Comparison of ENCODE assay signal across 18 mouse cellular contexts in genomic region chr5:23578322-23578957, GRCm38 (mm10).
A peak's percentile ranks its signal among the peaks of the same experiment; 100 is the strongest.
DNase-seq lines count a peak whose midpoint lies in the region; ATAC-seq and TF ChIP-seq lines count a peak whose summit lies in the region.
"Had no signal": no experiment of that assay in that cellular context is flagged by ENCODE, and none has a peak within 500 bp of the region (broad histone marks: within the 10 kb centered on the region; RNA-seq: fewer than 3 reads in every experiment).

No protein-coding gene starts in this region.

- peak; percentile 64 for DNase-seq in liver, adult 2 months (ENCODE audit: extremely low read depth, low read depth, low spot score)
- DNase-seq in liver, postnatal 0 days, result no peak
- DNase-seq in hindbrain, embryonic 11.5 days (ENCODE audit: low spot score), result no peak
- no peak for DNase-seq in spleen, postnatal 36 days (ENCODE audit: low spot score in 2 of 2)
- DNase-seq in gastrocnemius, adult 2 months, result no peak
- DNase-seq in adrenal gland, postnatal 10 days, result no peak
- DNase-seq: adrenal gland, postnatal 25 days; heart, postnatal 4 days; kidney, adult 8-10 months; lung, postnatal 10 days; thymus, postnatal 25 days had no signal

- TF ChIP-seq EP300 in liver, postnatal 0 days (IDR thresholded peaks at IDR 0.05; ENCODE audit: low read depth), result no peak

- intact Hi-C loops in gastrocnemius, adult 2 months (cut with DNase I), result no loop called here

- peaks cover 19% of the 10 kb centered on the region for H3K4me1 ChIP-seq in liver, adult 2 months (ENCODE audit: control insufficient read depth, insufficient read depth, low read length)
- peaks cover 14% of the 10 kb centered on the region; the same call in 1 of the 2 replicates for H3K4me1 ChIP-seq in liver, postnatal 0 days (ENCODE audit: insufficient read depth)
- 0 out of 2 replicates have a peak, but pooled peaks cover 3% of the 10 kb centered on the region for H3K4me1 ChIP-seq in hindbrain, embryonic 11.5 days (replicated peaks; ENCODE audit: control insufficient read depth, insufficient read depth, low read length)
- peaks cover 22% of the 10 kb centered on the region for H3K4me1 ChIP-seq in hindbrain, embryonic 15.5 days (replicated peaks)
- peaks cover 35% of the 10 kb centered on the region for H3K4me1 ChIP-seq in midbrain, embryonic 13.5 days (replicated peaks)

- WGBS in liver, adult 2 months, result 89% methylated on average over 4 of the region's 4 CpGs
- 69% methylated on average over 4 of the region's 4 CpGs for WGBS in liver, postnatal 0 days (ENCODE audit: insufficient replicate concordance)
- WGBS in hindbrain, embryonic 11.5 days, result 84% methylated on average over 4 of the region's 4 CpGs
- WGBS in hindbrain, embryonic 15.5 days, result 83% methylated on average over 4 of the region's 4 CpGs
- WGBS in midbrain, embryonic 13.5 days, result 87% methylated on average over 4 of the region's 4 CpGs

- no peaks in the 10 kb centered on the region for H3K9me3 ChIP-seq in liver, postnatal 0 days (ENCODE audit: low read length)
- H3K9me3 ChIP-seq in hindbrain, embryonic 11.5 days (ENCODE audit: control insufficient read depth, low read length), result no peaks in the 10 kb centered on the region; the same call in 1 of the 2 replicates
- H3K9me3 ChIP-seq in hindbrain, embryonic 15.5 days, result no peaks in the 10 kb centered on the region
- no peaks in the 10 kb centered on the region; the same call in 1 of the 2 replicates for H3K9me3 ChIP-seq in midbrain, embryonic 13.5 days
- H3K9me3 ChIP-seq: stomach, embryonic 15.5 days had no signal

- no peak overlapping the region for H3K9ac ChIP-seq in liver, adult 2 months (ENCODE audit: low read depth, low read length)
- no peak overlapping the region for H3K9ac ChIP-seq in liver, postnatal 0 days (replicated peaks)
- no peak overlapping the region for H3K9ac ChIP-seq in hindbrain, embryonic 11.5 days (ENCODE audit: low read depth, low read length)
- no peak overlapping the region for H3K9ac ChIP-seq in hindbrain, embryonic 15.5 days
- H3K9ac ChIP-seq in midbrain, embryonic 13.5 days (replicated peaks), result 0 out of 2 replicates have a peak overlapping the region, but pooled peaks have one; percentile 21
- H3K9ac ChIP-seq: heart, embryonic 13.5 days; limb, embryonic 13.5 days; stomach, embryonic 15.5 days had no signal

- H3K79me2 ChIP-seq in liver, adult 2 months (ENCODE audit: control insufficient read depth, insufficient read depth, low read length), result peaks cover 3% of the 10 kb centered on the region; the same call in 1 of the 2 replicates

- peaks cover 6% of the 10 kb centered on the region; the same call in 1 of the 2 replicates for H3K36me3 ChIP-seq in liver, adult 2 months (ENCODE audit: control insufficient read depth, insufficient read depth, low read length)
- no peaks in the 10 kb centered on the region for H3K36me3 ChIP-seq in liver, postnatal 0 days (replicated peaks; ENCODE audit: insufficient read depth, low read length)
- no peaks in the 10 kb centered on the region for H3K36me3 ChIP-seq in hindbrain, embryonic 11.5 days (ENCODE audit: control insufficient read depth, insufficient read depth, low read length)
- no peaks in the 10 kb centered on the region for H3K36me3 ChIP-seq in hindbrain, embryonic 15.5 days
- H3K36me3 ChIP-seq in midbrain, embryonic 13.5 days, result peaks cover 7% of the 10 kb centered on the region; the same call in 1 of the 2 replicates
- H3K36me3 ChIP-seq: stomach, embryonic 15.5 days had no signal

- H3K27ac ChIP-seq in liver, adult 2 months (replicated peaks; ENCODE audit: insufficient read depth, low read depth, low read length), result no peak overlapping the region
- no peak overlapping the region for H3K27ac ChIP-seq in liver, postnatal 0 days (ENCODE audit: low read depth)
- peak overlapping the region; percentile 53 for H3K27ac ChIP-seq in hindbrain, embryonic 11.5 days (ENCODE audit: low read depth, low read length)
- H3K27ac ChIP-seq in hindbrain, embryonic 15.5 days (replicated peaks), result peak overlapping the region; percentile 54; the same call in 1 of the 2 replicates
- peak overlapping the region; percentile 75 for H3K27ac ChIP-seq in midbrain, embryonic 13.5 days
- H3K27ac ChIP-seq in gastrocnemius, adult 2 months, result no peak overlapping the region
- H3K27ac ChIP-seq: heart, embryonic 13.5 days; limb, embryonic 13.5 days; stomach, embryonic 15.5 days had no signal

- H3K4me3 ChIP-seq in liver, adult 2 months (ENCODE audit: insufficient read depth, low read depth, low read length), result no peak overlapping the region
- H3K4me3 ChIP-seq in liver, postnatal 0 days (ENCODE audit: low read depth, low read length), result no peak overlapping the region
- no peak overlapping the region for H3K4me3 ChIP-seq in hindbrain, embryonic 11.5 days (ENCODE audit: low read depth, low read length)
- H3K4me3 ChIP-seq in hindbrain, embryonic 15.5 days, result no peak overlapping the region
- no peak overlapping the region for H3K4me3 ChIP-seq in midbrain, embryonic 13.5 days (replicated peaks)
- H3K4me3 ChIP-seq in gastrocnemius, adult 2 months, result no peak overlapping the region
- H3K4me3 ChIP-seq: erythroblast, embryonic 14.5 days; heart, embryonic 13.5 days; limb, embryonic 13.5 days; stomach, embryonic 15.5 days had no signal

- no peak for ATAC-seq in liver, postnatal 0 days
- ATAC-seq in hindbrain, embryonic 11.5 days (ENCODE audit: low FRiP score), result 0 out of 2 replicates have a peak, but pooled peaks have one; percentile 10
- ATAC-seq in hindbrain, embryonic 15.5 days (ENCODE audit: low FRiP score, low read depth), result no peak
- no peak for ATAC-seq in midbrain, embryonic 13.5 days
- ATAC-seq: CD4-positive, CD25-positive, alpha-beta regulatory T cell, adult 4 months had no signal

- H3K27me3 ChIP-seq in liver, adult 2 months (ENCODE audit: control insufficient read depth, insufficient read depth, low read length), result no peaks in the 10 kb centered on the region
- no peaks in the 10 kb centered on the region for H3K27me3 ChIP-seq in liver, postnatal 0 days (ENCODE audit: insufficient read depth, low read length)
- H3K27me3 ChIP-seq in hindbrain, embryonic 11.5 days (ENCODE audit: control insufficient read depth, insufficient read depth, low read length), result no peaks in the 10 kb centered on the region
- no peaks in the 10 kb centered on the region for H3K27me3 ChIP-seq in hindbrain, embryonic 15.5 days
- no peaks in the 10 kb centered on the region for H3K27me3 ChIP-seq in midbrain, embryonic 13.5 days
- H3K27me3 ChIP-seq: heart, embryonic 13.5 days; limb, embryonic 13.5 days; stomach, embryonic 15.5 days had no signal

- no peak for TF ChIP-seq POLR2A in liver, adult 2 months (IDR thresholded peaks at IDR 0.05; ENCODE audit: extremely low read depth, insufficient read depth, low read length)

- no peak overlapping the region for H3K4me2 ChIP-seq in liver, postnatal 0 days (ENCODE audit: low read depth, low read length)
- no peak overlapping the region for H3K4me2 ChIP-seq in hindbrain, embryonic 11.5 days (replicated peaks; ENCODE audit: low read depth, low read length)
- no peak overlapping the region for H3K4me2 ChIP-seq in hindbrain, embryonic 15.5 days
- H3K4me2 ChIP-seq in midbrain, embryonic 13.5 days (replicated peaks), result no peak overlapping the region
- H3K4me2 ChIP-seq: heart, embryonic 13.5 days; limb, embryonic 13.5 days; stomach, embryonic 15.5 days had no signal

- TF ChIP-seq CTCF in liver, adult 2 months (IDR thresholded peaks at IDR 0.05; ENCODE audit: low read depth, low read length), result no peak
- no peak for TF ChIP-seq CTCF in liver, postnatal 0 days (IDR thresholded peaks at IDR 0.05; ENCODE audit: low read depth)
- TF ChIP-seq CTCF in gastrocnemius, adult 2 months (IDR thresholded peaks at IDR 0.05), result no peak

Comparison
In these comparisons a context has a peak if more than half of its experiments do, and no peak if none do; other contexts are left out.
1. H3K27ac ChIP-seq: peak in hindbrain, embryonic 11.5 days (single experiment), hindbrain, embryonic 15.5 days (single experiment) and midbrain, embryonic 13.5 days (single experiment); none in liver, adult 2 months (single experiment), liver, postnatal 0 days (single experiment) and gastrocnemius, adult 2 months (single experiment).